Mouse (Mus musculus): ENCODE results near the gene Hnrnpul2.

Hnrnpul2 gene

DNA sequence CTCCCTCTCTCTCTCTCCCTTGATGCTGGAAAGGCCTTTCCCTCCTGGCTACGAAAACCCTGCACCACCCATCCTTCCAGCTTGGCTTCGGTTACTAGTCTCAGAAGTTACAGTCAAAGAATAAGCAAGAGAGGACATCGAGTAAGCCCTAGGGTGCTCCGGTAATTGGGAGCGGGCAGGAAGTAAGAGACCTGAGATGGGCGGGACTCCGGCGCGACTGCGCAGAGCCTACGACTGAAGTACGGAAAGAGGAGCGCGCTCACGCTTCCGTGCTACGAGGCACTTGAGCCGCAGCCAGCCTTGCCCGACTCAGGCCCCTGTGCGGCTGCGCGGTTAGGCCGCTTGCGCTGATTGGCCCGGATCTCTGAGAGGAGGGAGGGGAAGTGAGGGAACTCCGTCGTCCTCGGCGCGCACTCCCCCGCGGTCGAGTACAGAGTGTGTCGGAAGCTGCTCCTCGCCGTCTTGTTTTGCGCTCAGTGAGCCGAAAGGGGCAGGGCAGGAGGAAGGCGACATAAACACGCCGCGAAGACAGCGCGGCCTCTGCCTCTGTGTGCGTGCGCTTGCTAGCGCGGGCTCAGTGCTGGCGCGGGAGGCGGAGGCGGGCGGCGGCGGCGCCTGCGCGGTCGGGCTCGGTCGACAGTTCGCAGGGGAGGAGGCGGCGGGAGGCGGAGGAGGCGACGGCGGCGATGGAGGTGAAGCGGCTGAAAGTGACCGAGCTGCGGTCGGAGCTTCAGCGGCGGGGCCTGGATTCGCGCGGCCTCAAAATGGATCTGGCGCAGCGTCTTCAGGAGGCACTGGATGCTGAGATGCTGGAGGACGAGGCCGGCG lies at the start of gene Hnrnpul2:
Gene Hnrnpul2 (plus strand): TSS at position 415 of the 828 bp plus-strand sequence.
- peak; percentile 99 for DNase-seq (ENCODE audit: low spot score)

DNA sequence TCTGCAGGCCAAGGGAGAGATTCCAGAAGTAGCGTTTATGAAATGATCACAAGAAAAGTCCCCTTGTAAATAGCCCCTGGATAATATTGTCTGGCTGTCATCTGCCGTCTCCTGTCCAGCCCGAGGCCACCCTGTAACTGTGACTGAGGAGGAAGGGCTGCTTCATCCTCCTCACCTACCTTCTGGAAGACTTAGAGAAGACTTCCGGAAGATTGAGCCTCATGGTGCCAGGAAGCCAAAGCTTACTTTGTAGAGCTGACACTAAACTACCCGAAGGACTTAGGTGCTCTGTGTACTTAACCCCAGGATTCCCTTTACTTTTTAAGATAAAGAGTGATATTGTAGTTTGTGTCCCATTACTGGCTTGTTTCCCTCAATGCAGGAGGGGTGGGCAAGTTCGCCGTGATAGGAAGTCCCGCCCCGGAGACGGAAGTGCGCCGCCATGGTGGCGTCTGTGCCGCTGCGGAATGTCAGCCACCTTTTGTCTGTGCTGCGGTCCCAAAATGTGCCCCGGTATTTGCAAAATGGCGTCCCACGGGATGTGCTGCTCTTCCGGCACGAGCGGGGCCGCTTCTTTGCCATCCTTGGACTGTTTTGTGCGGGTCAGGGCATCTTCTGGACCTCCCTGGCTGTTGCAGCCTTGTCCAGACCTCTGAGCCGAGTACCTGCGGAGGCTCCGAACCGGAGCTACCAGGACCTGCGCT lies 49.1 kb upstream of the Hnrnpul2 start, which contains the start of gene Tmem223:
Gene Tmem223 (plus strand): TSS at position 430 of the 704 bp plus-strand sequence.
- peak; percentile 74 for DNase-seq (ENCODE audit: low spot score)

DNA sequence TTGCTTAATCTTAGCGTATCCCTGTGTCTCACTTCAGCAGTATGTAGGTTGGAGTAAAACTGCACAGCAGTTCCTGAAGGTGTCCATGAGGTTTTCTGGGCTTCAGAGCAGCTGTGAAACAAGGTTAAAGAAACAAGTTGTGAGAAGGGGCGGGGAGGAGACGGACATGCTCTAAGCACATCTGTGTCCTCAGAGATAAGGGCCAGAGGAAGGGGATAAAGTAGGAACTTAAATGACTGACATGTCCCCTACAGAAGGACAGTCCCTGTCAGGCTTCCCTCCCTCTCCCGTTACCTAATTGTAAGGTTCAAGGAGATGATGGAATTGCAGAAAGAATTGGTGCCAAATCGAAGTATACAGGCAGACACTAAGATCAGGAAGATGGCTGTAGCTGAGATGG lies 46.8 kb upstream of the Hnrnpul2 start:
- no peak for DNase-seq (ENCODE audit: low spot score)

DNA sequence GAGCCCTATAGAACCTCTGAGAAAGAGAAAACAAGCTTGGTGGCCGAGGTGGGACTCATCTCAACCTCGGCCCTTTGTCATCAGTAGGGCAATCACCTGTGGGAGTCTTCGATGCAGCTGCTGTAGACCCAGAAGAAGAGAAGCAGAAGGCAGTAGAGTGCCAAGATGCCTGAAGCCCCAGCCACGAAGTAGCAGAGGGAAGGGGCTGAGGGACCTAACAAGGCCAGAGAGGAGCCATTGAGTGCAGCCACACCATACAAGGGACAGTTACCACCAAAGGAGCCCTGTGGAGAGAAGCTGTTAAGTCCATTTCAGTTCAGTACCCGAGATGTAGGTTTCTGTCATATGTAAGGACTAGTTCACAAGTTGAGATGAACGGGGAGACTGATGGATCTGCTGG lies 46.4 kb upstream of the Hnrnpul2 start:
- DNase-seq (ENCODE audit: low spot score): no peak

DNA sequence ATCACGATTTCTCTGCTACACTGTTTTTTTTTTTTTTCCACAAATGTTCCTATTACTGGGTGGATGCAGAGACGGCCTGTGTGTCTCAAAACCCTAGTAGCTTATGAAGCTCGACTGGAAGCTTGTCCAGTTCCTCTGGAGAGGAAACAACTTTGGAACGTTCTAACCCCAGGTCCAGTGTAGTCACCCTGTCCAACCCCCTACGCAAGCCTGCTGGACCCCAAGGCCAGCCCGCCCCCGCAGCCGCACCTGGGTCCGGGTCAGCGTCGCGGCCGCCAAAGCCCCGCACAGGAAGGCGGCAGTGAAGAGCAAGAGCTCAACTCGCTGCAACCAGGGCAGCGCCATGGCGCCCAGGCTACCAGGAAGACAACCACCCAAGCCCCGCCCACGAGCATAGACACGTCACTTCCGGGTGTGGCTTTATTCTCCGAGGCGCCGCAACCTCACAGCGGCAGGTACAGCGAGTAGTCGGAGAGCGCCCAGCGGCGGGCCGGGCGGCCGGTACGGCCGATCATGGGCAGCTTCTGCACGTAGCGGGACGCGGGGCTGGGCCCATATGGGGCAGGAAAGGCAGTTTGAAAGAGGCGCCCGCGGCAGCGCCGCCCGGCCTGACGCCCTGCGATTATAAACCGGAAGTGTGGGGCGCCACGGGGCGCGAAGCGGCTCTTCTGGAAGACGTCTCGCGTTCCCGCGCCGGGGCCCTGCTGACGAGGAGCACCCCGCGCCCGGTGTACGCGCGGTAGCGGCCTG lies 45.5 kb upstream of the Hnrnpul2 start, which contains the start of gene Tmem179b:
Gene Tmem179b (minus strand): TSS at position 382 of the 750 bp plus-strand sequence.
- peak; percentile 97 for DNase-seq (ENCODE audit: low spot score)

DNA sequence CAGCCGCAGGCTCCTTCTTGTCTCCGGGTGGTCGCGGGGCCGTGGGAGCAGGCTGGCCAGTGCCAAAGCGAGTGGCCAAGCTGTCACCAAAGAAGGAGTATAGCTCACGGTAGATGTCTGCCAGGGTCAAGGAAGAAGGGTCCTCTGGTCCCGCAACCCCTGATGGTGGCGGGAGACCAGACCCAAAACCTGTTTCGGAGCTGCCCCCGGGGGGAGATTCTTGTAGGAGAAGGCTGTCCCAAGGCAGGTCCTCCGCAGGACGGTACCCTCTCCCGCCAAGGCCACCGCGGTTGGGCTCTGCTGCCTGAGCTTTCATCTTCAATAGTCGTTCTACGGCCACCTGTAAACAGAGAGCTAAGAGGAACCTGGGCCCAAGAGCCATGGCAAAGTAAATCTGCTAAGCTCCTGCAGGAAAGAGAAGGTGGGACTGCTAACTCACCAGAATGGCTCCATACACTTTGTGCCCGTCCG lies 44.8 kb upstream of the Hnrnpul2 start:
- DNase-seq (ENCODE audit: low spot score): no peak

DNA sequence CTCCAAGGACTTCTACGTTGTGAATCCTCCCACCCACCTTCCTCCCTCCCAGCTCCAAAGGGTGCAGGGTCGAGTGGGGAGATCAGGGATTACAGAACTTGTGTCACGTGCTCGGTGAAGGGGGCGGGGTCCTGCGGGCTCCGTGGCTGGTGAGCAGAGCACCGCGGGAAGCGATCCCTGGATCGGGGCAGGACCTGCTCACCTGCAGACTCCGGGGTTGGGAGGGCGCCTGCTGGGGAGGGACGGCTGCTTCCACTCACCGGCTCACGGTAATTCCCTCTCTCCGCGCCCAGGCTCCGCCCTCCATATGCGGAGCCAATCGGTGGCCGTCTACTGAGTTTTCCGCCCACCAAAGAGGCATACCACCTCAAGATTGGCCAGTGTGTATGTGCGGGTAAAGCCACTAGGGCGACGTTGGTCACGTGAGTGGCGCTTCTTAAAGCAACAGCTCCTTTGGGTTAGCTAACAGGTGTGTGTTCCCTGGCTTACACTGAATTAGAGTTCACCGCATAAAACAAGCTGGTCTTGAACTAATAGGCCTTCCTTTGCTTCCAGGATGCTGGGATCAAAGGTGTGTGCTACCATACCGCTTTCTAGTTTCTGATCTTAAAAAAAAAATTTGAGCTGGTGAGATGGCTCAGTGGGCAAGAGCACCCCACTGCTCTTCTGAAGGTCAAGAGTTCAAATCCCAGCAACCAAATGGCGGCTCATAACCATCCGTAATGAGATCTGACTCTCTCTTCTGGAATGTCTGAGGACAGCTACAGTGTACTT lies 33.6 kb upstream of the Hnrnpul2 start, which contains the start of gene Taf6l:
Gene Taf6l (minus strand): TSS at position 410 of the 774 bp plus-strand sequence.
- peak; percentile 91 for DNase-seq (ENCODE audit: low spot score)

DNA sequence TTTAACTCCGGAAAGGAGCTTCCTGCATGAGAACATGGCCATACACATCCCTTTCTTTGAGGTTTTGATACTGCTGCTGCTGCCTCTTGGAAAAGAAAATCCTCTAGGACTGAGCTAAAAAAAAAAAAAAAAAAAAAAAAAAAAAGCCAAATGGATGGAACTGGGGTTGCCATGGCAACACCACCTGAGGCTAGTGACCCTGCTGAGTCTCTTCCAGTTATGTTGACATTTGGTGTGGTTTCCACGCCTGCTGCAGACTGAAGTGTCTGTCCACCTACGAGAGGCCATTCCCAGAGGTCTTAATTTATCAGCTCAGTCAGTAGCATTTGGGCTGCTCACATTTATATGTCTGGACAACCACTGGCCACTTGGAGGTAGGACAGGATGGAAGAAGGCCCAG lies 31.3 kb upstream of the Hnrnpul2 start:
- DNase-seq (ENCODE audit: low spot score): no peak

DNA sequence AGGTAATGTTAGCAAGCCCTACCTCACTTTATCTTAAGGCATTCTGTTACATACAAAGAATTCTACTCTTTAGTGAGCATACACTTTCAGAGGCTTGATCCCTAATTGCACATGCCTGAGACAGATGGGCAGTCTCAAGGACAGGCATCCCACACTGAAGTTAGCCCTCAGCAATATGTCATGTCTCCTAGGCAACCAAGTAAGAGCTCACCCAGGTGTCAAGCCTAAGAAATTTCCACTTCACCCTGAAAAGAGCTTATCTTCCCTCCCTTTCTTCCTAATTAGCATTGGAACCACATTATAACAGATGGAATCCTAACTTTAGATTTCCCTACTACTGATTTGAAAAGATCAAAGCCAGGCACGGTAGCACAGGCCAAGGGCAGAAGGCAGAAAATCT lies 30.6 kb upstream of the Hnrnpul2 start:
- no peak for DNase-seq (ENCODE audit: low spot score)

DNA sequence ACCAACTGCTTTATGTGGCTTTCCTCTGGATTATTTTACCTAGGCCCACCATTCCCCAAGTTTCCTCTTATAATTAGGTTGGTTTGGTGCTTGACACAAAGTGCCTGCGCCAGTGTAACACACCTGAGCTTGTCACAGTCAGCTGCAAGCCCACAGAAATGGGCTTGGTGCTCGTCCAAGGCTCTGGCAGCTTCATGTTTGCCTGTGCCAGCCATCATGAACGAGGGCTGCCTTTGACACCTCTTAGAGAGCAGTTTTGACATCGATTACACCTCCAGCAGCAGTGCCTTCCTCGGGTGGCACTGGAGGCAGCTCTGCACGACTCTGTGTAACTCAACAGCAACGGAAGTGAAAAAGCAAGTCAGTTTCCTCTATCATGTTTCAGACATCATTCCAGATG lies 29.6 kb upstream of the Hnrnpul2 start:
- no peak for DNase-seq (ENCODE audit: low spot score)

DNA sequence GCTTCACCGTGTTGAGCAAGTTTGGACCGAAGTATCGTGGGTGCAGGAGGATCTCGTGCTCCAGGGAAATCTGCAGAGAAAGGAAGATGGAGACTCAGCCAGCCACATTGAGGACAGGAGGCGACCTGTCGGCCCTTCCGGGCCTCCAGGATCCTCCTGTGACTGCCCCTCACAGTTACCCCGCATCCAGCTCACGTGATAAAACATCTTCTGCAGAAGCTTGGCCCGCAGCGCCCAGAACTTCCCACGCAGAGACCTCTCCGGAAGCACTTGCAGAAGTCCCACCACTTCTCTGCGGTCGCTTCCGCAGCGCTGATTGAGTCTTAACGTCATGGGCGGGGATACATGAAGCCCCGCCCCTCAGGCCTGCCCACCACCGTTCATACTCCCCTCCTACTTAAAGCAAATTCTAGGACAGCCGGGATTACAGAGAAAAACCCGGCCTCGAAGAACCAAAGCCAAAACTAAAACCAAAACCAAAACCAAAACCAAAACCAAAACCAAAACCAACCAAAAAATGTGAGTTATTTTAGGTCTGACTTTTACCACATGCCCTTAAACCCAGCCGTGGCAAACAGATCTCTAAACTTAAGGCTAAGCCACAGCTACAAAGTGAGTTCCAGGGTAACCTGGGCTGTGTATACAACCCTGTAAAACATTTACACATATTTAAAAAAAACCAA lies 21.4 kb upstream of the Hnrnpul2 start, which contains the start of gene Polr2g:
Gene Polr2g (minus strand): TSS at position 314 of the 683 bp plus-strand sequence.
- DNase-seq (ENCODE audit: low spot score): peak; percentile 90

DNA sequence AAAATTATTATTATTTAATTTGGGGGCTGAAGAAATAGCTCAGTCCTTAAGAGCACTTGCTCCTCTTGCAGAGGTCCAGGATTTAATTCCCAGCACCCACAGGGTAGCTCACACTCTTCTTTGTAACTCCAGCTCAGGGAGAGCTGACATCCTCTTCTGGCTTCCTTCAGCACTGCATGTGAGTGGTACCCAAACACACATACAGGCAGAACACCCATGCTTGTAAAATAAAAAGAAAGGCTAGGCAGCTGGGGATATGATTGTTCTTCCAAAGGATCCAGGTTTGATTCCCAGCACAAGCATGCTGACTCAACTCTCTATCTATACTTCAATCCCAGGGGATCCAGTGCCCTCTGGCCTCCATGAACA lies 20.9 kb upstream of the Hnrnpul2 start:
- no peak for DNase-seq (ENCODE audit: low spot score)

DNA sequence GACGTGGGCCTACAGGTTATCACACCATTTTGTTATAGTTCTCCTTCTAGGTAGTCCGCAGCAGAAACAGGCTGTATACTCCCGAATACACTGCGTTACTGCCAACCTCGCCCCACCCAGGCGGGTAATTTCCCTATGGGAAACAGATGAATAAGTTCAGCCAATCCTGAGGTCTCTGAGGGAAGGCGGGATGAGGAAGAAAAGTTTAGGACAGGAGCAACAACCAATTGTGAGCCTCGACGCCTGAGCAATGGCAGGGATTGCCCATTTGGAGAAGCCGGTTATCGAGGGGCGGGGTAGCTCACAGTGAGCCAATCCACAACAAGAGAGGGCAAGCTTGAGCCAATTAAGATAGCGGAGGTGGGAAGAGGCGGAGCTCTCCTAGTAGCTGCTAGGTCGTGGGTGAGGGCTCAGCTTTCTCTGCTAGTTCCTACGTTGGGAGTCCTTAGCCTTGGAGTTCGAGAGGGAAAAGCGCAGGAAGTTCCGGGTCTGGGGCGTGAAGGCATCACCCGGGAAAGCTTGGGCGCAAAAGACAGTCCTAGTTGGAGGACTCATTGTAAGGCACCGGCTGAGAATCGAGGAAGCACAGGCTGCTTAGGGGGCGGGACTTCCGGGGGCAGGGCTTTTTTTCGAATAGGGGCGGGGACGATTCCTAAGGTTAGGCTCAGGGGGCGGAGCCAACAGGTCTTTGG lies 17.5 kb upstream of the Hnrnpul2 start, which contains the start of gene Zbtb3:
Gene Zbtb3 (plus strand): TSS at position 426 of the 692 bp plus-strand sequence.
- peak; percentile 94 for DNase-seq (ENCODE audit: low spot score)

DNA sequence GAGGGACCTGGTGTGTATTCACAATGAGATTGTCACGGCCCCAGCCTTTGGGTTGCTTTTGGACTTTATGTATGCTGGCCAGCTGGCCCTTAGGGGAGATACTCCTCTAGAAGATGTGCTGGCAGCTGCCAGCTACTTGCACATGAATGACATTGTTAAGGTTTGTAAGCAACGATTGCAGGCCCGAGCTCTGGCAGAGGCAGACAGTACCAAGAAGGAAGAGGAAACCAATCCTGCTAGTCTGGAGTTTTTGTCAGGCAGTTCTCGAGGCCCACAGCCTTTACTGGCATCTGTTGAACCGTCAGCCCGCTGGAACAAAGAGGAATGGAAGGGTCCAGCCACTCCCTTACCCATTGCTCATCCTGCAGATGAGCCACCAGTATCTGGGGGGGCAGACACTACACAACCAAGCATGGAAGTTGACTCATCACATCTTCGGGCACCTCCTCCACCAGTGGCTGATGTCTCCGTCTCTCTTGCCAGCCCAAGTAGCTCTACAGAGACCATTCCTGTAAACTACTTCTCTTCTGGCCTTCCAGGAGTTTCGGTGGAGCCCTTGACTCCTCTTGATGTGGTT lies 16.5 kb upstream of the Hnrnpul2 start:
- no peak for DNase-seq (ENCODE audit: low spot score)

DNA sequence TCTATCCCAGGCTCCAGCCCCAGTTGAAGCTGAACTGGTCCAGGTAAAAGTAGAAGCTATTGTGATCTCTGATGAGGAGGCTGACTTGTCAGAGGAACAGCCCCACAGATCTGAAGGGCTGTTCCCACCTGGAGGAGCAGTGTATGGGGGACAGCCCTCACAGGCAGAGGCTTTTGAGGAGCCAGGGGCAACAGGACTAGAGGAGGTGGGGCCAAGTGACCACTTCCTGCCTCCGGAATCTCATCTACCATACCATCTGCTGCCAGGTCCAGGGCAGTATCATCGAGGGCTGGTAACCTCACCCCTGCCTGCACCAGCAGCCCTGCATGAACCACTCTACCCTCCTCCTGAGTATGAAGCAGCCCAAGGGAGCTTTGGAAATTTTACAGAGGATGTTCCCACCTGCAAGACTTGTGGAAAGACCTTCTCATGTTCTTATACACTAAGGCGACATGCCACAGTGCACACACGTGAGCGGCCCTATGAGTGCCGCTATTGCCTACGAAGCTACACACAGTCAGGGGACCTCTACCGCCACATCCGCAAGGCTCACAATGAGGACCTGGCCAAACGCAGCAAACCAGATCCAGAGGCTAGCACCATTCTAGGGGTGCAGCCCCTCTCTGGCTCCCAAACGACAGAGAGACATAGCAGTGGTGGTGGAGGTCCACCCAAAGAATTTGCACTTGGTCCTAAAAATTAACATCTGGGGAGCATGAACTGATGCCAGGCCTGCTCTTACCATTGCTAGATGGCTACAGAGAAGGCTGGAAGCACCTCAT lies 15.7 kb upstream of the Hnrnpul2 start:
- DNase-seq (ENCODE audit: low spot score): no peak

DNA sequence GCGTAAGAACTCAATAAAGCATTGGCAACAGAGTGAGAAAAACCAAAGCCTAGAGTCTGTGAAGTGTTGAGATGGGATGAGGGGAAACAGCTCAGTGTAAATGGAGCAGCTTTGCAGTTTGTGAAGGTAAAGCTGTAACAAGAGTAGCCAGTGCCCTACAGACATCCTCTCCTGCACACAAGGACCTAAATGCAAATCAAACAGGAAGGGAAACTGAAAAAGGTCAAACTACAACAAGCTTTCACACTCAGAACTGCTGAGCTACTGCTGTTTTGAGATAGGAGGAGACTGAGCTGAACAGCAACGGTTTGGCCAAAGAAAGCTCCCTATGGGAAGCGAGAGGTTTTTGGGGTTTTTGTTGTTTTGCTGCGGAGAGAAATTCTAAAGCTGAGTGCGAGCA lies 13.0 kb upstream of the Hnrnpul2 start:
- DNase-seq (ENCODE audit: low spot score): no peak

DNA sequence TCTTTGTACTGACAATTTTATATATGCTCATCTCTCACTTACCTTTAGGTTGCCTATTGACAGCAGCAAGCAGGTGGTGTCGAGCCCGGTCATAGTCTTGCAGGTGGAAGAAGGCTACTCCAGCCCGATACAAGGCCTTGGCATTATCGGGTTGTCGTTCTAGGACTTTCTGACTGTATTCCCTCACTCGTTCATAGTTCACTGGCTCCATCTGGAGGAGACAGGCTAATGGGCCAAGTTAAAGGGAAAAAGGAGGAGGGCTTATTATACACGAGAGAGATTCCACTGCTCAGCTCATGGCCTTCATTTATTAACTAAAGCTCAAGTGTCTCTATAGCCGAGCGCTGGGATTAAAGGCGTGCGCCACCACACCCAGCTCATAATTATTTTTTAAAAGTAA lies 4.0 kb upstream of the Hnrnpul2 start:
- no peak for DNase-seq (ENCODE audit: low spot score)

DNA sequence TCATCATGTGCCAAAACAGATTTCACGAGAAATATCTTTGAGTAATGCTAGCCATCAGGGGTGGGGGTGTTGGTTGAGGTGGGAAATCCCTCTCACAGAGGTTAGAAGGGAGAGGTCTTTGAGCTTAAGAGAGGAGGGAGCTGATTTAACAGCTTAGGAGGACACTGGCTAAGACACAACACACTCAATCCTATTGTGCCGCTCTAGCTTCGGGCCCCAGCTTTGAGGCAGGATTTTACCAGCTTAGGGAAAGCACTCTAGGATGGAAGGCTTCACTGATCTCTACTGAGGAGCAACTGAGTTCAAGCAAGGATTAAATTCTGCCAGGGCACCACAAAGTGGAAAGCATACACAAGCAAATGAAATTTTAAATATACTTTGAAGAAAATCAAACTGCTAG lies 2.8 kb upstream of the Hnrnpul2 start:
- DNase-seq (ENCODE audit: low spot score): no peak

DNA sequence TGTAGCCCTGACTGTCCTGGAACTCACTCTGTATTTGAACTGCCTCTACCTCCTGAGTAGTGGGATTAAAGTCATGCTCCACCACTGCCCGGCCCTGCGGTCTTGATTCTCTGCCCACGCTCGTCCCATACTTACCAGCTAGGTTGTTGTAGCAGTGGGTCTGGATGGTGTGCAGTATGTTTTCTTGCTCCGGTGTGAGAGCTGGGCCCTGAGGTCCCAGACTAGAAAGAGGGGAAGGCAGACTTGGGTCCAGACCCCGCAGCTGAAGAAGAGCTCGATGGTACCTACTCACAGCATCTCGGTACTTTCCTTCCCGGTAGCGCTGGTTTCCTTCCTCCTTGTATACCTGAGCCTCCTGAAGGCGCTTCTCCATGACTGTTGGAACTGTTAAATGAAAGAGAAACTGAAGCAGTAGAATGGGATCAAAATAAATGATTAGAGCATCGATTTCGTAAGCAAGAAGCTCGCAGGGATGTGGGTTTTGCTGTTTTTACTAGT lies 1.5 kb upstream of the Hnrnpul2 start:
- DNase-seq (ENCODE audit: low spot score): no peak

Data from urinary bladder, postnatal 14 days (tissue).